Mouse (Mus musculus) kidney, adult 9 months (tissue): Measurements from ENCODE around the gene Oaz3.

Experiments
- DNase-seq: peaks from one replicate; pipeline ENCODE4 v3.0.0; 2022

Gene Oaz3

DNA sequence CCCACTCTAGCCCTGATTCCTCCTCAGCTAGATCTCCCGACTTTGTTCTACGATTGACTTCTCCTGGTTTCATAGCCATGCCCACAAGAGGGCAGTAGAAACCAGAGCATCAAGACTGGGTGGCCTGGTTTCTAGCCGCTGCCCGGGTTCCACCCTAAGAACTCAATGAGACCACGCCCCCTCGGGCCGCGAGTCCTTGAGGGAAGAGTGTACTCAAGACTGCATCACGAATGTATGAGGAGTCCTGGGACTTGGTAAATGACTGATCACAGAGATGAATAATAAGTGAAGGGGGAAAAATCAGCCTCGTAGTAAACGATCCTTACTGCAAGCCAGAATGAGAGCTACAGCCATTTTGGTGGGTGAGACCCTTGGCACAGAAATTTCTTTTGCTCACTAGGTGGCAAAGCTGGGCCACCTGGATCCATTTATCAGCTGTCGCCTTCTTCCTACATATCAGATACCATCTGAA, 12.8 kb upstream of the Oaz3 start:
- peak; percentile 84 for DNase-seq

DNA sequence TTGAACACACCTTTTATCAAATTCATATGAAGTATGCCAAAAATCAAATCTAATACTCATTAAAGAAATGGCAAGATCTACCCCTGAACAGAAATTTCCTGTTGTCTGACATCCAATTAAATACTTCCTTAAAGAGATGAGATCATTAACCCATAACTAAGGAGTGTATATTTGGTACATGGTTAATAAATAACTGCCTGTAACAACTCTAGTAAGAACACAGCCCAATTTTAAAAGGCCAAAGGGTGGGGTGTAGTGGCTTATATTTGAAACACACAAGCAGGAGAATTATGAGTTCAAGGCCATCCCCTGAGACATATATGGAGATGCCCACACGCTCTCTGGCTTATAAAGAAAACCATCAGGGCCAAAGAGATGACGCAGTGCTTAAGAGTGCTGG, 5.7 kb upstream of the Oaz3 start:
- DNase-seq: no peak

DNA sequence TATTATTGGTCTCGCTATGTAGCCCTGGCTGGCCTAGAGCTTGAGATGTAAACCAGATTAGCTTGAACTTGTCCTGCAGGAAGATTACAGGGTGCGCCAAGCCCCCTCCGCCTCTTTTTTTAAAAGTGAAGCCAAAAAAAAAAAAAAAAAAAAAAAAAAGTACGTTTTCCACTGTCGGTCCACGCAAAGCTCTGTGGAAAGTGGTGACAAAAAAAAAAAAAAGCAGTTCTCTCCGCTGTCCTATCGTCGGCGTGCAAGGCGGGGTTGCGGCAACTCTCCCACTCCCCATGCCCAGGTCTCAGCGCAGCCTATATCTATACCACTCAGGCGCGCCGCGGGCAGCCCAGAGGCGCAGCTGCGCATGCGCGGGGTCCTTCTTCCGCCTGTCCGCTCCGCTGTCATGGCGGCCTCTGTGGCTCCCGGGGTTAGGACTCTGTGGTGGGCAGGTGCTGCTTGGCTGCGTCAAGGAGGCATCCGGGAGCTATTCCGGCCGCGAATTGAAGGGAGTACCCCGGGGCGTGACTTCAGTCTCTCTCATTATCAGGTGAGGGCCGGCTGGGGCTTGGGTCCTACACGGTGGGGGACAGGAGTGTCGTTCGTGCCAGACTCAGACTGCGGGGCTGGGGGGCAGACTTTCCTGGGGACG, 641 bp downstream of the Oaz3 start, which contains the start of gene Mrpl9:
Mrpl9 (plus strand) TSS at position 368 of the 646 bp plus-strand sequence.
- DNase-seq: peak; percentile 94

DNA sequence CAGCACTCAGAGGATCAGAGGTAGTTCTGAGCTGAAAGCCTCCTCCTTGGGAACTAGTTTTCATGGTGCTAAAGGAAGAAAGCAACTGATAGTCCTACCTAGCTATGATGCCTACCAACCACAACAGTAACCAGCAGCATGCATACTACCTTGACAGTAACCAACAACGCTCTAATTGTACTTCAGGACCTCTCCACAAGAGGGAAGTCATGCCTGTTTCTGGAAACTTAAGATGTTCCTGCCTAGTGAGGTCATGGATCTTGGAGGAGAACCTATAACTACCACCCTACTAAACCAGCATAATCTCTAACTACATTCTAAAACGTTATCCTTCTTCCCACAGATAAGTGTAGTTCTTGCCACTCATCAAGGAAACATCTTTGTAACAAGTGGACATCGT, 2.5 kb downstream of the Oaz3 start:
- peak; percentile 48 for DNase-seq

DNA sequence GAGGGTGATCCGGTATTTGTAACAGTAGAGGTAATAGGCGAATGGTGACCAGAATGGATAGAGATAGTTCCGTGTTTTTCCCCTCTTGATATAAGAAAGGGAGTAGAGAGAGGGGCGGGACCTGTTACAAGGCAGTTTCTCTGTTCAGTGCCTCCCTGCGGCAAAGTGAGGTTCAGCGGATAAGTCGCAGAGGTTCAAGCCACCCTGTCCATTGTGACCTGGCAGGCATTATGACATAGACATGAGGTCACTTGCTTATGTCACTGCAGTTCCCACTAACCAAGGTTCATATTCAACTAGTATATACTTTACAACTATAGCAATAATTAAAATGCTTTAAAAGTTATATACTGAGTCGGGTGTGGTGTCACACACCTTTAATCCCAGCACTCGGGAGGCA, 7.3 kb downstream of the Oaz3 start:
- DNase-seq: no peak

DNA sequence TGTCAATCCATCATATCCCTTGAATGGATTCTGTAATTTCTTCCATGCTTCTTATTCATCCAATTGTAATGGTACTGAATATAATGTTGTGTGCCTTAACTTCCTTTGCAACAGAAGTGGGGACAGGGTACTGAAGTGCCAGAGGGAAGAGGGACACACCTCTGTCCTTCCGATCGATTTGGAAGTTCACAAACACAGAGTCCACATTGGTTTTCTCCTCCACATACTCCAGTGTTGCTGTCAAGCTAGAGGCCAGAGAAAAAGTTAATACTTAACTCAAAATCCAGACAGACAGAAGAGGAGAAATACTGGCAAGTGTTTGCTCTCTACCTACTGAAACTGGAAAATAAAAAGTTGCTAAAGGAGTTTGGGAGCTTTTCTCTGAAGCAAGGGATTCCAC, 9.4 kb downstream of the Oaz3 start:
- peak; percentile 48 for DNase-seq

GRCm38 (mm10) chr3:94430980-94431379, 12.7 kb downstream of the Oaz3 start:
- DNase-seq: no peak

- DNase-seq: peak; percentile 96
Observed at GRCm38 (mm10) chr3:94413031-94413679, 30.6 kb downstream of the Oaz3 start, which contains the start of gene Tdrkh. Gene Tdrkh, plus strand, starts transcription at chr3:94413273.

- no peak for DNase-seq
Observed at GRCm38 (mm10) chr3:94412530-94412929, 31.2 kb downstream of the Oaz3 start.

GRCm38 (mm10) chr3:94405561-94405960, 38.2 kb downstream of the Oaz3 start:
- DNase-seq: peak; percentile 31

GRCm38 (mm10) chr3:94404366-94405054, 39.2 kb downstream of the Oaz3 start:
- no peak for DNase-seq

DNA sequence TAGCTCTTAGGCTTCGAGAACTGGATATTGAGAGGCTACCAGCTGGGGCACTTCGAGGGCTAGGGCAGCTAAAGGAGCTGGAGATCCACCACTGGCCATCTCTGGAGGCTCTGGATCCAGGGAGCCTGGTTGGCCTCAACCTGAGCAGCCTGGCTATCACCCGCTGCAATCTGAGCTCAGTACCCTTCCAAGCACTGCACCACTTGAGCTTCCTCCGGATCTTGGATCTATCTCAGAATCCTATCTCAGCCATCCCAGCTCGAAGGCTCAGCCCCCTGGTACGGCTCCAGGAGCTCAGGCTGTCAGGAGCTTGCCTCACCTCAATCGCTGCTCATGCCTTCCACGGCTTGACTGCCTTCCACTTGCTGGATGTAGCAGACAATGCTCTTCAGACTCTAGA, 41.3 kb downstream of the Oaz3 start:
- DNase-seq: no peak

DNA sequence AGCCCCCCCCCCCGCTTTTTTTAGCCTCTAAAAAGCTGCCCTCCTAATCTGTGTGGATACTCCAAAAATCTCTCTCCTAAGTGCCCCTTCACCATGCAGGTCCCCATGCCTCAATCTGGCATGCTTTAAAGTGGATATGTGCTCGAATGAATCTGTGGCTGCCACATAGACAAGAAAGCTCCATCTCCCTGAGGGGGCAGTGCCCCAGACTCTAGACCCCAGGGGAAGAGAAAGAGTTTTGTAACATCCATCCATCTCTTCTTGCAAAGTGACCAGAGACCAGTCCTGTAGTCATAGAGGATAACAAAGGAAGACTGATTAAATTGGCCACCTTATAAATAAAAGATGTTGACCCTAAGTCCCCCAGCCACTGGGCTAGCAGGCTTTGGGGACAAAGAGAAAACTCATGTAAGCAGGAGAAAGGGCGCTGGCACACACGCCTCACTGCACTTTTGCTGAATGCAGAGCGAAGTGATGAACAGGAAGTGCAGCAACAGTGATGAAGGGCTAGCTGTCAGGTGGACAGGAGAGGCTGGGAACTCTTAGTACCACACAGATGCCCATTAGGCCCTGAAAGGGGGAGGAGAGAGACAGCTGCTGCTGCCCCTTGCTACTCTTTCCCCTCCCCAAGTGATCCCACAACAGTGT, 43.9 kb downstream of the Oaz3 start:
- no peak for DNase-seq

GRCm38 (mm10) chr3:94398943-94399481, 44.7 kb downstream of the Oaz3 start:
- DNase-seq: no peak

DNA sequence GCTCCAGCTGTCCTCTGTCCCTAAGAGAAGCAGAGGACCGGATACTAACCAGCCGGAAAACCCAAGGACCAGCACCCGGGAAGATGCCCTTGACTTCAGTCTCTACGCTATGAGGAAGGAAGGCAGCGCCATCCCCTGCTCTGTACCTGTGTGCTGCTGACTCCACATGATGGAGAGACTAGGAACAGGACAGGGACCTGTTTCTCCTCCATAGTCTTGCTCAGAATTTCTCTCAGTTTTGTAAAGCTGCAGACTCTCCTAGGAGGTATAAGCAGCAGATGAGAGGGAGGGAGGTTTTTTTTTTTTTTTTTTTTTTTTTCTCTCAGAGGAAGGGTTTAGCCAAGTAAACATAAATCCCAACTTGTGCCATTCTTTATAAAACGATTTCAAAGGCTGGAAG, 45.5 kb downstream of the Oaz3 start, which contains the start of gene Lingo4:
Lingo4 (plus strand) TSS at position 301 of the 400 bp plus-strand sequence.
- DNase-seq: no peak

DNA sequence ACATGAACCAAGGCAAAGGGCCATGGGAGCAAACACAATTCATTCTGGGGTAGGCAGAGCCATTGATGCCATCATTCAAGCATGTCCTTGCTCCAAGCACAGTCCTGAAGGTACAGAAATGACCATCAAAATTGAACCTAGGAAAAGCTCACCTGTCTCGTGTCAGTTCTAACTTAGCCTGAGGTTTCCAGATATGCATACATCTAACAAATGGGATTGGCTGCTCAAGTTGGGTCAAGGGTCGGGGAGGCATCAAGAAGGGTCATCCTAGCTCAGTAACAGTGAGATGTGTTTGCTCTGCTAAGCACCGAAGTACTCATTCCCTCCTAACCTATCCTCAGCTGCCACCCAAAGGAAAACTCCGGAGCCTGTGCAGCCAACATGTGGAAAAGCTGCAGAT, 46.9 kb downstream of the Oaz3 start:
- DNase-seq: no peak

- no peak for DNase-seq
Observed at GRCm38 (mm10) chr3:94396336-94396735, 47.4 kb downstream of the Oaz3 start.

DNA sequence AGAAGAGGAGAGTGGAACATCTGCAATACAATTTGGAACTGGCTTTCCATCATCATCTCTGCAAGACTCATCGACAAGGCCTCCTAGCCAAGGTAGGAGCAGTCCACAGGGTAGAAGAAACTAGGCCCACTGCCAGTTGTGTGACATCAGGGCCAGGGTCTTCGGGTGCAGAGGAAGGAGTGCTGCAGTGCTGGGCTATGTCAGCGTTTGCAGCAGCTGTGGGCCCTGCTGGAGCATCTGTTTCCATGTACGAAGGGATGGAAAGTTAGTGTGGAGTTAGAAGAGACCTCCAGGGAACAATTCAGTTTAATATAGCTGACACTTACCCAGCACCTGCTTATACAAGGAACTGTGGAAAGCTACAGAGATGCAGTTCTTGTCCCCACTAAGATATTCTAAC, 50.7 kb downstream of the Oaz3 start:
- no peak for DNase-seq

DNA sequence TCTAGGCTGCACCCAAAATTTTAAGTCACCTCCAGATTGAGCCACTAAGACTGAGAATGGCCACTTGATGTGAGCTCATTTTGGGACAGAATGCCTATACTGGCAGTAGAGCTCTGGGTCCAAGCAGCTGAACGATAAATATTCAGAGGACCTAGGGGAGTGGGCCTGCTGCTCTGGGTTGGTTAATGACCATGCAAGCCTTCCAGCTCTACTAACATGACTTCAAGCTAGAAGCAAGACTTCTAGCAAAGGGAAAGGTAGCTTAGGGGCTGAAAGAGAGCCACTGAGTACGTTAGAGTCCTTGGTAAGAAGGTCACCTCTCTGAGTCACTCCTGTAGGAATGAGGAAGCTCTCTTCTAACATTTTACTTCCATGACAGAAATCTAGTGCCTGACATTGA, 51.6 kb downstream of the Oaz3 start:
- no peak for DNase-seq

GRCm38 (mm10) chr3:94391001-94391400, 52.7 kb downstream of the Oaz3 start:
- no peak for DNase-seq

DNA sequence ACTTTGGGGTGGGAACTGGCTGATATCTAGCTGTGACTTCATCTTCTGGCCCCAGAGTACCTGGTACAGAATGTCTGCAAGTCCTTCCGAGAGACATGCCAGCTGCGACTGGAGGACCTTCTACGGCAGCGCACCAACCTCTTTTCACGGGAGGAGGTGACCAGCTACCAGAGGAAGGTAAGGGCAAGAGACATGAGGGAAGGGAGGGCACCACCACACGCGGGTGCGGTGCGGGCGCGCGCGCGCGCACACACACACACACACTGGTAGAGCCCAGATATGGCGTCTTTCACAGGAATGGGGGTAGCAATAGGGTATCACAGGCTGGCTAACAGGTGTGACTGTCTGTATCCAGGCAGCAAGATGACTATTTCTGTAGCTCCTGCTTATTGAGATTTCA, 54.3 kb downstream of the Oaz3 start:
- DNase-seq: no peak

- no peak for DNase-seq
Observed at GRCm38 (mm10) chr3:94388047-94388446, 55.7 kb downstream of the Oaz3 start.

DNA sequence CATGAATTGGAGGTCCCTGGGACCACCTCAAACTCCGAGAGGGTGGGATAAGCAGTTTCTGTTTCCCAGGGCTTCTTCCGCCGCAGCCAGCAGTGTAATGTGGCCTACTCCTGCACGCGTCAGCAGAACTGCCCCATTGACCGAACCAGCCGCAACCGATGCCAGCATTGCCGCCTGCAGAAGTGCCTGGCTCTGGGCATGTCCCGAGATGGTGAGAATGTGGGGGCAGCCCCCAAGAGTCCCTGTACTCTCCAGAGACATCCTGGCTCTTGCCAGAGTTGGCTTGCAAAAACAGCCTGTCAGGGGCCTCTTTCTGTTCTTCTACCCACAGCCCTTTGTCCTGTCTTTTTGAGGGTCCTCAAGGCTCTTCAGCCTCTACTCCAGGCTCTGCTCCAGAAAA, 56.3 kb downstream of the Oaz3 start:
- no peak for DNase-seq
